Mouse (Mus musculus) limb, embryonic 15.5 days (tissue): Measurements from ENCODE around the gene Mecom. TPM values are rescaled to one million over a fixed set of nuclear protein-coding genes. Genes with fewer than 3 reads are reported as not detected.

Source experiments
- ATAC-seq: fragments of 200-750 bp; cut with Nextera tagmentation; 2 replicates; pipeline ENCODE4 v1.8.0; 2017; ENCODE audit warnings: low read depth, moderate TSS enrichment; ENCODE audit not compliant: insufficient number of reproducible peaks, low FRiP score, low TSS enrichment
- H3K27ac ChIP-seq: fragments of 300-500 bp; sonication (generic); 2 replicates; pipeline ENCODE4 v1.5.1; 2015; ENCODE audit warnings: moderate library complexity, mild to moderate bottlenecking, inconsistent platforms
- H3K27me3 ChIP-seq: fragments of 300-500 bp; sonication (generic); 2 replicates; pipeline ENCODE4 v1.6.1; 2015; ENCODE audit warnings: inconsistent platforms
- H3K36me3 ChIP-seq: fragments of 300-500 bp; sonication (generic); 2 replicates; pipeline ENCODE4 v1.6.1; 2015; ENCODE audit warnings: inconsistent platforms
- H3K4me1 ChIP-seq: fragments of 300-500 bp; sonication (generic); 2 replicates; pipeline ENCODE4 v1.6.1; 2015; ENCODE audit warnings: inconsistent platforms
- H3K4me2 ChIP-seq: fragments of 300-500 bp; sonication (generic); 2 replicates; pipeline ENCODE4 v1.6.1; 2015; ENCODE audit warnings: mild to moderate bottlenecking, inconsistent platforms
- H3K4me3 ChIP-seq: fragments of 300-500 bp; sonication (generic); 2 replicates; pipeline ENCODE4 v1.5.1; 2015; ENCODE audit warnings: mild to moderate bottlenecking, inconsistent platforms
- H3K9ac ChIP-seq: fragments of 300-500 bp; sonication (generic); 2 replicates; pipeline ENCODE4 v1.6.1; 2015; ENCODE audit warnings: inconsistent platforms
- H3K9me3 ChIP-seq: fragments of 300-500 bp; sonication (generic); 2 replicates; pipeline ENCODE4 v1.6.1; 2016; ENCODE audit warnings: inconsistent platforms
- WGBS: fragments of 180-500 bp; shearing (Covaris S2); methylation state at CpG from one replicate; pipeline ENCODE4 v1.1.7; 2015; 5-methylcytosine and 5-hydroxymethylcytosine counted together
- polyA plus RNA-seq: library from polyadenylated mRNA; unstranded; fragments of >200 nt; fragmentation: Nextera tagmentation; extraction: Ambion mirVana; gene quantifications from 2 replicates; pipeline ENCODE4 v1.2.1, GENCODE M21; 2015

The Mecom gene
- polyA plus RNA-seq, 1 experiment from 2014 or later, result 38.4 TPM

DNA sequence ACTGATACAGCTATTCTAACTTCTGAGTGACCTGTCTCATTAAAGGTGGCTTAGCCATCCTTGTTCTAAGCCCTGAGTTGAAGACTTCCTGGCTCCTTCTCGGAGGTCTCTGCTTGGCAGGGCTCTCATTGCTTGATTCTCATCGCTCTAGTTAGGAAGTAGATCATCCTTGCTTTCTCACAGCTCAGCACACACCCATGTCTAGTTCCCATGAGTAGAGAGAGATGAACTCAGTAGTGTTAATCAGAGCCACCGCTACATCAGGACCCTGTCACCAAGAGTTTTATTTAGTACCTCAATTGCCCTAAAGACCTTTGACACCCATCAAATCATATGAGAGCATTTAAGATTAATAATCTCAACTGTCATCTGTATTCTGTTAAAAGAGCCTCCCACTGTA lies 425.2 kb downstream of the Mecom start:
- no peak for ATAC-seq
- H3K36me3 ChIP-seq, result no peaks in the 10 kb centered on the region
- H3K4me1 ChIP-seq, result no peaks in the 10 kb centered on the region
- no peaks in the 10 kb centered on the region for H3K9me3 ChIP-seq
- H3K4me3 ChIP-seq, result no peak overlapping the region
- no peaks in the 10 kb centered on the region for H3K27me3 ChIP-seq
- H3K4me2 ChIP-seq, result no peak overlapping the region
- no peak overlapping the region for H3K9ac ChIP-seq
- WGBS, result 84% methylated on average over 3 of the region's 3 CpGs
- no peak overlapping the region for H3K27ac ChIP-seq

DNA sequence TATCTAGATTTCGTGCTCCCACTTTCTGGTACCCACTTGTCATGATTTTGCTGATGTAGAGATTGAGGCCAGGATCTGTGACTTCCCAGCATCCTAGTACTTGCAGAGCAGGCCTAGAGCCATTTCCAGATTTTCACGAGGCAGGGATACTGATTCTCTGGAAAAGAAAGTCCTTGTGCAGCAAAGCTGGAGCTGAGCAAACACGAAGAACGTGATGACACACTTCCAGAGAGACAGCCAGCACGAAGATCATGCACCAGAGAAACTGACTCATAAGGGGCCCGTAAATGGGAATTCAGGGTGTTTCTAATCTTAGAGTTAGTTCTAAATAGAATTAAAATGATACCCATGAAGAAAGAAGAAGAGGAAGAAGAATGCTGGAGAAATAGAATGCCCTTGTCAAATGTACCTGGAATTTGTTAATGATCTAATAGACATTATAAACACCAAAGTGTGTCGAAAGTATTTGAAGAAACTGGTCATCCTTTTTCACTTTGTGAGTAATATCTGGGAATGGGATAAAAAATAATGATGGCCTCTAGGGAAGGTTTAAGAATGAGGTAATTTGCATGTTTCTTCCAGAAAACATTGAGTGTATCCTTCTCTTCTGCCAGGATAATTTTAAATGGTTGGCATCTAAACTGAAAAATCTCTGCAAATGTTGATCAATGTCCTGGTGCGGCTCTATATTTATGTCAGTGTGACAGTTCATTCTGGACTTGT lies 426.9 kb downstream of the Mecom start:
- WGBS, result 77% methylated on average over 8 of the region's 8 CpGs
- H3K4me2 ChIP-seq, result no peak overlapping the region
- ATAC-seq, result no peak

DNA sequence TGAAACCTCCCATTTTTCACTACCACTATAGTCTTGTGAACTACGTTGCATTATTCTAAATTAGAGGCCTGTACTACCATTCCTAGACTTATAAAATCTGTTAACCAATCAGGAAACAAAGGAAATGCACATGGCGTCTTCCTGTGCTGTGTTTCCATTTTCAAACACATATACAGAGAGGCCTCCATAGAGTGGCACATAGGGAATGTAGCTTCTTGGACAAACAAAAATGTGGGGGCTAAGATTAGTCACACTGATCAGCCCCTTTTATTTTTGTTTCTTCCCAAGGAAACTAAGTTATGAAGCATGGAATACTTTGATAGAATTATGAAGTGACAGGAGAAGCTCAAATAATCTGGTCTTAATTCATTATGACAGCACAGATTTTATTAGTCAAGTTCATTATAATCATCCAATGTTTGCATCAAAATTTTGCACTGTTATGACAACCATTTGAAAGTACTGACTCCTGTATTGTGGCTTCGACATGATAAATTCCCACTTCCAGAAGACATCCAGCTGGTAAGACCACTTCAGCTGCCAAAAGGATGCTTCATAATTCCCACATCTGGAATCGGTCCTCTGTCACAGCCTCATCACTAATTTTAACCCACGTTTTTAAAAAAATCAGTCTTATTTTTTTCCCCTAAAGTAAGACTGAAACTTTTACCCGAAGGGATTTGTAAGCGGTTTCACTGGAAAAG lies 429.1 kb downstream of the Mecom start:
- Histone ChIP-seq H3K4me1 (no peaks in the 10 kb centered on the region), H3K4me2 (no peak overlapping the region), H3K27me3 (no peaks in the 10 kb centered on the region), H3K4me3 (no peak overlapping the region), H3K36me3 (no peaks in the 10 kb centered on the region), H3K27ac (no peak overlapping the region), H3K9me3 (no peaks in the 10 kb centered on the region), H3K9ac (no peak overlapping the region)
- WGBS, result 77% methylated on average over 7 of the region's 7 CpGs
- no peak for ATAC-seq

More for the DNA sequence above, 426.9 kb downstream of the Mecom start:
- Histone ChIP-seq H3K27ac (no peak overlapping the region), H3K9ac (no peak overlapping the region), H3K4me3 (no peak overlapping the region), H3K36me3 (no peaks in the 10 kb centered on the region), H3K4me1 (no peaks in the 10 kb centered on the region), H3K9me3 (no peaks in the 10 kb centered on the region), H3K27me3 (no peaks in the 10 kb centered on the region)

DNA sequence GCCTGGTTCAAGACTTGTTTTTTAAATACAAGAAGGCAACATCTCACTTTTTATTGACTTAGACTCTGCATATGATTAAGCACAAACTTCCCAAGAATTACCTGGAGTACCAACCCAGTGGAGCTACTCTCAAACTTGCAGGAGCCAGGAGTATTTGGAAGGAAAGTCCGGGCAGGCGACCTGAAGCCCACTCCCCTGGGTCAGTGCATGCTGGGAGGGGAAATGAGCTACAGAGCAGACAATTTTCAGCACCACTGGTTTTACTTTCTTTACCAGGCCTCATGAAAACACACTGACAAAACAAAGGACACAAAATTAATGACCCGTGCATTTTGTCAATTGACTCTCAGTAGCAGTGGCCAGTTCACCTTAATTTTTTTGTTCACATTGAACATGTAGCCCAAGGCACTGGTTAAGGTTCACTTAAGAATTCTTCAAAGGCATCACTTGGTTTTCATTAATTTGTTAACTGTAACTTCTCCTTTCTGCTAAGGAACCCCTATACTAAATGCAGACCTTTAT lies 434.5 kb downstream of the Mecom start:
- H3K4me2 ChIP-seq, result no peak overlapping the region
- no peak overlapping the region for H3K27ac ChIP-seq
- no peak overlapping the region for H3K4me3 ChIP-seq
- ATAC-seq, result no peak
- WGBS, result 38% methylated on average over 3 of the region's 3 CpGs
- no peaks in the 10 kb centered on the region for H3K9me3 ChIP-seq
- no peak overlapping the region for H3K9ac ChIP-seq
- H3K4me1 ChIP-seq, result peaks cover 3% of the 10 kb centered on the region; the same call in 1 of the 2 replicates
- no peaks in the 10 kb centered on the region for H3K36me3 ChIP-seq
- no peaks in the 10 kb centered on the region for H3K27me3 ChIP-seq

DNA sequence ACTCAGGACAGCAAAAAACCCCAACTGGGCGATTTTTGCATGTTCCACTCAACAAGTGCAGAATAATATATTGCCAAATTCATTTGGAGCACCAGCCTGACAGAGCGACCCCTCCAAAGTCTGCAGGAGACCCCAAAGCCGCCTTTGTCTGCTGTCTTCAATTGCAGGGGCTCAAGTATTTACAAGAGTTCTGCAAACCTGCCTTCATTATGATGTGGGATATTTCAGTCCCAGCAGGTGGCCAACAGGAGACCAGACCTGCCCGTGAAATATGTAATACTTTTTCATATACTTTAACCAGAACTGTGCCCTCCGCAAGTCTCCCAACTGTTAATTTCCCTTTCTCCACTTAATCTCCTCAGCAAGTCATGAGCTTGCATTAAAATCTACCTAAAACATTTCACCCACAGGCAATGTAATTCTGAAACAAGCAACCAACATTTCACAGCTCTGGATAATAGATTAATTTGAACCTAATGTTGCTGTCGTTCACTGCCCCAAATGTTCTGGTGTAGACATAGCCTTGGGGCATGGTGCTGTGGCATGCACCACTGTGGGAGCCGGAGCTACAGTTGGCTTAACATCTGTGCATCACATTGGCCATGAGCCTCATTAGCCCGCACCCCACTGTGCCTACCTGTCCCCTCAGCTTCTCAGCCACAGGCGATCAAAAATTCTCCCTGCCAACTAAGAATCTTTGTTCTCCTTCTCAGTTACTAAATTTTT lies 439.7 kb downstream of the Mecom start:
- H3K27me3 ChIP-seq, result no peaks in the 10 kb centered on the region
- no peaks in the 10 kb centered on the region for H3K9me3 ChIP-seq
- H3K4me2 ChIP-seq, result no peak overlapping the region
- H3K27ac ChIP-seq, result peak overlapping the region; percentile 14
- peaks cover 18% of the 10 kb centered on the region for H3K4me1 ChIP-seq
- H3K9ac ChIP-seq, result no peak overlapping the region
- WGBS, result 32% methylated on average over 9 of the region's 9 CpGs
- no peak for ATAC-seq
- no peaks in the 10 kb centered on the region for H3K36me3 ChIP-seq
- no peak overlapping the region for H3K4me3 ChIP-seq

DNA sequence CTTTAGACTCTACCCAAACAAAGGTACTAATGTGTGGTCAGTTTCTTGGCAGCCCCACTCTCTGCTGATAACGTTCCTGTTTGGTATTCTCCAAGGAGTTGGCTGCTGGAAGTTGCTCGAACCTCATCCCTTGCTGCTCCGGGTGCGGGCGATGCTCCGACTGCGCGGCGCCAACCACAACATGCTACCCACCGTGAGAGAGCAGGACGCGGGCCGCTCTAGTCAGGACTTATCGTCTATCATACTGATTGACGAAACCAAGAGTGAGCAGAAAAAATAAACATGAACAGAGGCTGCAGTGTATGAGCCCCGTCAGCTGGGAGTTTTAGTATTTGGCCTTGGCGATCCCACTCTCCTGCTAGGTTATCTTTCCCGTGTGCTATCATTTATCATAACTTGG lies 441.3 kb downstream of the Mecom start:
- Histone ChIP-seq H3K36me3 (no peaks in the 10 kb centered on the region), H3K4me3 (no peak overlapping the region), H3K9me3 (no peaks in the 10 kb centered on the region), H3K9ac (no peak overlapping the region), H3K27me3 (no peaks in the 10 kb centered on the region), H3K4me1 (peaks cover 18% of the 10 kb centered on the region), H3K4me2 (no peak overlapping the region), H3K27ac (peak overlapping the region; percentile 6; the same call in 1 of the 2 replicates)
- ATAC-seq, result no peak
- WGBS, result 61% methylated on average over 18 of the region's 18 CpGs

DNA sequence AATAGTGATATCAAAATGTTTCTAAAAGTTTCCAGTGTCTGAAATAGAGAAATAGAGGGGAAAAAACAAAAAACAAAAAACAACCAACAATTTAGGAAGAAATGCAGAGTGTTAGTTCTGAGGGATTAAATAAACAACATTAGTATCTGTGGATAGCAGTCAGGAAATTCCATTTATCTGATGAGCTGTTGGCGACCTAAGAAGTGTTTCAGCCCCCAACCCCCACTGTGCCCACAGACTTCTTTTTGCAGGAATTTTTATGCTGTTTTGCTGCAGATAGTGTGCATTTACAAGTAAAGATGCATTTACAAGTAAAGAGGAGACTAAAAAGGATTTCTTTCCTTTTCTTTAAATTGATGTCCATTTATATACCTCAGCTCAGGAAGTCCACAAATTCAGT lies 441.9 kb downstream of the Mecom start:
- WGBS, result 55% methylated on average over 1 of the region's 1 CpGs
- H3K9ac ChIP-seq, result no peak overlapping the region
- no peak overlapping the region for H3K4me2 ChIP-seq
- H3K4me1 ChIP-seq, result peaks cover 18% of the 10 kb centered on the region
- no peak overlapping the region for H3K27ac ChIP-seq
- H3K9me3 ChIP-seq, result no peaks in the 10 kb centered on the region
- no peaks in the 10 kb centered on the region for H3K27me3 ChIP-seq
- H3K4me3 ChIP-seq, result no peak overlapping the region
- no peak for ATAC-seq
- H3K36me3 ChIP-seq, result no peaks in the 10 kb centered on the region

DNA sequence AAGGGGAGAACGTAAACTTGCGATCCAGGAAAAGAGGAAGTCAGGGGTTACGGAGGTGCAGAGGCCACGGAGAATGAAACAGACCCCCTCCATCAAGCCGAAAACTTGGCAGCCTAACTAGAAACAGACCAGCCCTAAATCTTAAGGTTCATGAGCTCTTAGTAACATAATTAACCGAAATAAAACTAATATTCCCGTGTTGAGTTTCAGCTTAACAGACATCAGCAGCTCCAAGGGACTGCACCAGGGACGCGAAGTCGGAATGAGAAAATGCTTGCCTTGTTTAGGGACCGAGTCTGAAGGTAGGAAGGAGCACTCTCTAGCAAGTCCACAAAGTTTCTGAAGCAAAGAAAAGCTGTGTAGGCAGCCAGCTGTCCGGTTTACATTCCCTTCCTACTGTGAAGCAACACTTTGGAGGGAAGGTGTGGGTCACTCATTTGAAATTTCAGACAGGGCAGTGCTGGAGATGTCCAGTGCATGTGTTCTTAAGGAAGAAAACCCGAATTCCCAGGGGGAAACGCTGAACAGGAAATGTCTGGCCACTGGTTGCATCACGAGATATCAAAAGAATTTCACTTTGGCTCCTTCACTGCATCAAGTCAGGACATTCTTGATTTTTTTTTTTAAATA lies 442.5 kb downstream of the Mecom start:
- Histone ChIP-seq H3K27me3 (no peaks in the 10 kb centered on the region), H3K4me2 (peak overlapping the region; percentile 33), H3K36me3 (no peaks in the 10 kb centered on the region), H3K4me1 (peaks cover 18% of the 10 kb centered on the region), H3K9me3 (no peaks in the 10 kb centered on the region), H3K9ac (no peak overlapping the region), H3K27ac (peak overlapping the region; percentile 43; the same call in 1 of the 2 replicates), H3K4me3 (peak overlapping the region; percentile 16)
- no peak for ATAC-seq
- WGBS, result 20% methylated on average over 15 of the region's 15 CpGs

DNA sequence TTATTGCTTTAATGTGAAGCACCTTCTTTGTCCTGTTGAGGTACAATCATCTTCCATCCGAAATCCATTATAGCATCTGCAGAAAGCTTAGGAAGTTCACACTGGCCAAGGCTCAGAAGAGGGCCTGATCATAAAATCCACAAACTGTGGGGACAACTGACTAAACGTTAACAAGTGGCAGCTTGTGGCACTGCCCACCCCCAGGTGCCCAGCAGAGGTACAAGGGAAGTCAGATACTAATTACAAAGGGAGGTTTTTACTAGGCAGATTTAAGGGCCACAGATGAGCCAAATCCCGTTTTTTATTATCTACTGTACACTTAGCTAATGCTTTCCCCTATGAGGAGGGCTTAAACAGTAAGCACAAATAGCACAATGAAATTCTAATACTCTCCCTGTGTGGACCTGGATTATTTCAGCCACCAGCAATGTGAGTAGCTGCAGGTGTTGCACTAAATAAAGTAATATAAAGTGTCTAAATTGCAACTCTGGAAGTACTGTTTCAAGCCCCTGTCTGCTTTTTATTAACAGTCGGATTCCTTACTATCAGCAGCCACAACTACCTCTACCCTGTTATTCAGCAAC lies 443.2 kb downstream of the Mecom start:
- no peak for ATAC-seq
- no peaks in the 10 kb centered on the region for H3K9me3 ChIP-seq
- H3K27ac ChIP-seq, result no peak overlapping the region
- H3K9ac ChIP-seq, result no peak overlapping the region
- H3K4me2 ChIP-seq, result no peak overlapping the region
- no peak overlapping the region for H3K4me3 ChIP-seq
- peaks cover 18% of the 10 kb centered on the region for H3K4me1 ChIP-seq
- 26% methylated on average over 4 of the region's 4 CpGs for WGBS
- H3K27me3 ChIP-seq, result no peaks in the 10 kb centered on the region
- no peaks in the 10 kb centered on the region for H3K36me3 ChIP-seq

DNA sequence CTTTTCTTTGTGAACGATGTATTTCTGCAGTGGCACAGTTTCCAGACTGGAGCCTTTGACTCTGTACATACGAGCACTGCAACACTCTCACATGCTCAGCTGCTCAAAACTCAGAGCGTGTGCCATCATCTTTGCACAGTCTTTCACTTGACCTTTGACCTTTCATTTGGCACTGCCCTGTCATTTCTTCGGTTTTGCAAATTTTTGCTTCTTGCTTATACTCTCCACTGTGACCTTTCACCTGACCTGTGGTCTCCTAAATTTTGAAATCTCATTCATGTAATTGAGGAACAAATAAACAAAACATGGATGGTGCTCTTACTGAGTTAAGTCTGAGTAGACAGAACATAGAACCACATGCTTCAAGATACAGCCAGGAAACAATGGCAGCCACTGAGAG lies 446.7 kb downstream of the Mecom start:
- Histone ChIP-seq H3K4me3 (no peak overlapping the region), H3K9me3 (no peaks in the 10 kb centered on the region), H3K27me3 (no peaks in the 10 kb centered on the region), H3K9ac (no peak overlapping the region), H3K27ac (no peak overlapping the region), H3K4me1 (peaks cover 10% of the 10 kb centered on the region; the same call in 1 of the 2 replicates), H3K36me3 (no peaks in the 10 kb centered on the region), H3K4me2 (no peak overlapping the region)
- no peak for ATAC-seq
- WGBS, result 78% methylated on average over 4 of the region's 4 CpGs

DNA sequence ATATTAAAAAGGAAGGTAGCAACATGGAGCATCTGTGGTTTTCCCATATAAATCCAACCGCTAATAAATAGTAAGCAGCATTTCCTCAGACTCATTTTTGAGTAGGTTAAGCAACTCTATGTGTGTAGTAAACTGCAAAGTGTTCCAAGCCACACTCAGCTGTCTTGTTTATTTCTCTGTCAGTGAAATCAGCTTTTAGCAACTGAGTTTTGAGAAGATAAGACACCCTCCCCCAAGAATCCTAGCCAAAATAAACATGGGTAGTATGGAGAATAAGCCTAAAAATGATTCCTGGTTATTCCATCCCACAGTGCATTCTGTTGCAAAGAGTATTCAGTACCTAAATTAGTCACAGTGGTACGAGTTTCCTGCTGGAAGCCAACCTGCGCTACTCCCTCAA lies 450.1 kb downstream of the Mecom start:
- no peaks in the 10 kb centered on the region for H3K9me3 ChIP-seq
- H3K4me3 ChIP-seq, result no peak overlapping the region
- WGBS, result 48% methylated on average over 3 of the region's 3 CpGs
- ATAC-seq, result no peak
- no peak overlapping the region for H3K27ac ChIP-seq
- H3K9ac ChIP-seq, result no peak overlapping the region
- H3K27me3 ChIP-seq, result no peaks in the 10 kb centered on the region
- H3K4me1 ChIP-seq, result peaks cover 8% of the 10 kb centered on the region; the same call in 1 of the 2 replicates
- H3K4me2 ChIP-seq, result no peak overlapping the region
- no peaks in the 10 kb centered on the region for H3K36me3 ChIP-seq
